Mouse (Mus musculus): ENCODE results near the gene Dio2. TPM values are rescaled to one million over a fixed set of nuclear protein-coding genes. Genes with fewer than 3 reads are reported as not detected.

The Dio2 gene
- 10 to 100 TPM in 10 of 26 experiments, 1 to 10 TPM in 14, under 1 TPM in 2; 0.74 to 44.9 (median 4.7) TPM for total RNA-seq (2018; cell fraction: chromatin; rRNA removed)
- total RNA-seq (2018; cell fraction: cytosol; rRNA removed) = 10 to 100 TPM in 13 of 26 experiments, 1 to 10 TPM in 13; 2.0 to 30.3 (median 10.4) TPM
- total RNA-seq (2018; cell fraction: nucleus; rRNA removed) = 10 to 100 TPM in 12 of 26 experiments, 1 to 10 TPM in 14; 1.5 to 41.3 (median 9.1) TPM
- polyA plus RNA-seq (2018) = 4.2 to 18.5 TPM (median 10.8 TPM) in 3 replicates

GRCm38 (mm10) chr12:90738388-90739223, at the start of gene Dio2:
Dio2 (minus strand) TSS chr12:90738438.
- no peaks in the 10 kb centered on the region for H3K36me3 ChIP-seq (ENCODE audit: inconsistent target)
- peak within 1 kb of the TSS; percentile 25; the same call in 1 of the 2 replicates for H3K4me3 ChIP-seq (ENCODE audit: inconsistent target)
- 4% methylated on average over 10 of the region's 10 CpGs for WGBS (ENCODE audit: missing documents)
- H3K79me2 ChIP-seq (ENCODE audit: inconsistent target) = no peaks in the 10 kb centered on the region
- H3K27ac ChIP-seq = no peak within 1 kb of the TSS

GRCm38 (mm10) chr12:90781438-90781837, 43.2 kb upstream of the Dio2 start:
- H3K79me2 ChIP-seq (ENCODE audit: inconsistent target) = no peaks in the 10 kb centered on the region
- no peaks in the 10 kb centered on the region for H3K36me3 ChIP-seq (ENCODE audit: inconsistent target)
- no peak overlapping the region for H3K4me3 ChIP-seq (ENCODE audit: inconsistent target)
- no peak overlapping the region for H3K27ac ChIP-seq
- WGBS (ENCODE audit: missing documents) = 96% methylated on average over 4 of the region's 4 CpGs

GRCm38 (mm10) chr12:90744752-90745151, 6.5 kb upstream of the Dio2 start:
- no peak overlapping the region for H3K4me3 ChIP-seq (ENCODE audit: inconsistent target)
- H3K36me3 ChIP-seq (ENCODE audit: inconsistent target) = no peaks in the 10 kb centered on the region
- H3K27ac ChIP-seq = no peak overlapping the region
- H3K79me2 ChIP-seq (ENCODE audit: inconsistent target) = no peaks in the 10 kb centered on the region

- Histone ChIP-seq H3K79me2 (ENCODE audit: inconsistent target) (no peaks in the 10 kb centered on the region), H3K27ac (no peak overlapping the region), H3K4me3 (ENCODE audit: inconsistent target) (no peak overlapping the region), H3K36me3 (ENCODE audit: inconsistent target) (no peaks in the 10 kb centered on the region)
- 90% methylated on average over 3 of the region's 3 CpGs for WGBS (ENCODE audit: missing documents)
Measured at GRCm38 (mm10) chr12:90743633-90744032, 5.4 kb upstream of the Dio2 start.

- no peaks in the 10 kb centered on the region for H3K36me3 ChIP-seq (ENCODE audit: inconsistent target)
- H3K27ac ChIP-seq = no peak overlapping the region
- 20% methylated on average over 2 of the region's 2 CpGs for WGBS (ENCODE audit: missing documents)
- no peaks in the 10 kb centered on the region for H3K79me2 ChIP-seq (ENCODE audit: inconsistent target)
- H3K4me3 ChIP-seq (ENCODE audit: inconsistent target) = no peak overlapping the region
Measured at GRCm38 (mm10) chr12:90740468-90740867, 2.2 kb upstream of the Dio2 start.

GRCm38 (mm10) chr12:90737932-90738331, 306 bp downstream of the Dio2 start:
- Histone ChIP-seq H3K4me3 (ENCODE audit: inconsistent target) (peak overlapping the region; percentile 25; the same call in 1 of the 2 replicates), H3K79me2 (ENCODE audit: inconsistent target) (no peaks in the 10 kb centered on the region), H3K27ac (no peak overlapping the region), H3K36me3 (ENCODE audit: inconsistent target) (no peaks in the 10 kb centered on the region)
- 6% methylated on average over 13 of the region's 13 CpGs for whole genome bisulfite sequencing (ENCODE audit: missing documents)

GRCm38 (mm10) chr12:90735447-90735846, 2.8 kb downstream of the Dio2 start:
- H3K36me3 ChIP-seq (ENCODE audit: inconsistent target) = no peaks in the 10 kb centered on the region
- 34% methylated on average over 6 of the region's 6 CpGs for WGBS (ENCODE audit: missing documents)
- no peak overlapping the region for H3K27ac ChIP-seq
- H3K4me3 ChIP-seq (ENCODE audit: inconsistent target) = no peak overlapping the region
- no peaks in the 10 kb centered on the region for H3K79me2 ChIP-seq (ENCODE audit: inconsistent target)

GRCm38 (mm10) chr12:90734503-90734902, 3.7 kb downstream of the Dio2 start:
- H3K27ac ChIP-seq = no peak overlapping the region
- H3K79me2 ChIP-seq (ENCODE audit: inconsistent target) = no peaks in the 10 kb centered on the region
- no peak overlapping the region for H3K4me3 ChIP-seq (ENCODE audit: inconsistent target)
- H3K36me3 ChIP-seq (ENCODE audit: inconsistent target) = no peaks in the 10 kb centered on the region
- WGBS (ENCODE audit: missing documents) = 76% methylated on average over 5 of the region's 5 CpGs

- H3K27ac ChIP-seq = no peak overlapping the region
- no peaks in the 10 kb centered on the region for H3K36me3 ChIP-seq (ENCODE audit: inconsistent target)
- 93% methylated on average over 6 of the region's 6 CpGs for WGBS (ENCODE audit: missing documents)
Measured at GRCm38 (mm10) chr12:90733721-90734120, 4.5 kb downstream of the Dio2 start.

GRCm38 (mm10) chr12:90729648-90730047, 8.6 kb downstream of the Dio2 start:
- no peaks in the 10 kb centered on the region for H3K79me2 ChIP-seq (ENCODE audit: inconsistent target)
- WGBS (ENCODE audit: missing documents) = 30% methylated on average over 10 of the region's 10 CpGs

More at GRCm38 (mm10) chr12:90733721-90734120, 4.5 kb downstream of the Dio2 start:
- H3K4me3 ChIP-seq (ENCODE audit: inconsistent target) = no peak overlapping the region
- no peaks in the 10 kb centered on the region for H3K79me2 ChIP-seq (ENCODE audit: inconsistent target)

GRCm38 (mm10) chr12:90725107-90725506, 13.1 kb downstream of the Dio2 start:
- WGBS (ENCODE audit: missing documents) = 93% methylated on average over 8 of the region's 8 CpGs
- no peaks in the 10 kb centered on the region for H3K79me2 ChIP-seq (ENCODE audit: inconsistent target)
- H3K4me3 ChIP-seq (ENCODE audit: inconsistent target) = no peak overlapping the region
- H3K27ac ChIP-seq = no peak overlapping the region
- no peaks in the 10 kb centered on the region for H3K36me3 ChIP-seq (ENCODE audit: inconsistent target)

More at GRCm38 (mm10) chr12:90729648-90730047, 8.6 kb downstream of the Dio2 start:
- no peaks in the 10 kb centered on the region for H3K36me3 ChIP-seq (ENCODE audit: inconsistent target)
- no peak overlapping the region for H3K27ac ChIP-seq
- no peak overlapping the region for H3K4me3 ChIP-seq (ENCODE audit: inconsistent target)

- no peaks in the 10 kb centered on the region for H3K36me3 ChIP-seq (ENCODE audit: inconsistent target)
- no peaks in the 10 kb centered on the region for H3K79me2 ChIP-seq (ENCODE audit: inconsistent target)
- 39% methylated on average over 11 of the region's 11 CpGs for WGBS (ENCODE audit: missing documents)
- no peak overlapping the region for H3K4me3 ChIP-seq (ENCODE audit: inconsistent target)
- H3K27ac ChIP-seq = no peak overlapping the region
Measured at GRCm38 (mm10) chr12:90724644-90725043, 13.6 kb downstream of the Dio2 start.

GRCm38 (mm10) chr12:90694135-90694534, 44.1 kb downstream of the Dio2 start:
- H3K4me3 ChIP-seq (ENCODE audit: inconsistent target) = no peak overlapping the region

More at GRCm38 (mm10) chr12:90694135-90694534, 44.1 kb downstream of the Dio2 start:
- Histone ChIP-seq H3K36me3 (ENCODE audit: inconsistent target) (no peaks in the 10 kb centered on the region), H3K79me2 (ENCODE audit: inconsistent target) (no peaks in the 10 kb centered on the region), H3K27ac (no peak overlapping the region)
- 100% methylated on average over 2 of the region's 2 CpGs for WGBS (ENCODE audit: missing documents)

All from macrophage (primary cell).